Mouse (Mus musculus) effector memory CD4-positive, alpha-beta T cell, adult 5 months (primary cell): ENCODE measurements around the gene Pnisr. TPM values are rescaled to one million over a fixed set of nuclear protein-coding genes. Genes with fewer than 3 reads are reported as not detected.

ENCODE experiments used
- polyA plus RNA-seq: library from polyadenylated mRNA; unstranded; fragments of 100-300 nt; shearing (Covaris generic); gene quantifications from one replicate; pipeline ENCODE4 v1.2.1, GENCODE M21; 2017

The Pnisr gene
- polyA plus RNA-seq, result 146 TPM

GRCm38 (mm10) chr4:21847481-21848286 lies at the start of gene Pnisr:
Gene Pnisr (plus strand): TSS chr4:21847583.

GRCm38 (mm10) chr4:21879565-21880220 lies 32.3 kb downstream of the Pnisr start, which contains the start of gene Coq3:
Gene Coq3 (plus strand): TSS chr4:21879673.

Other genes starting within 250 kb of the Pnisr start
- not detected for gene Prdm13, start 161.6 kb upstream of the Pnisr start, polyA plus RNA-seq
- 30.8 TPM for gene Ccnc, start 119.9 kb upstream of the Pnisr start, polyA plus RNA-seq
- gene Usp45, start 80.4 kb upstream of the Pnisr start, polyA plus RNA-seq, result 27.0 TPM
- 8.8 TPM for gene Tstd3, start 80.4 kb upstream of the Pnisr start, polyA plus RNA-seq
- gene Coq3, start 32.1 kb downstream of the Pnisr start, polyA plus RNA-seq, result 4.7 TPM
- gene Faxc, start 83.7 kb downstream of the Pnisr start, polyA plus RNA-seq, result not detected